Mouse (Mus musculus) thymus, adult 2 months (tissue): ENCODE data around the gene Dcaf12l2.

Experiments
- CTCF ChIP-seq: fragments of 200-500 bp; IDR thresholded peaks from 2 replicates; pipeline ENCODE4 v1.5.1; 2012; ENCODE audit warnings: mild to moderate bottlenecking, control low read depth, low read length, moderate library complexity, borderline replicate concordance; ENCODE audit not compliant: control insufficient read depth, poor library complexity, insufficient read depth; ENCODE audit errors: extremely low read depth
- POLR2A ChIP-seq: fragments of 200-500 bp; IDR thresholded peaks from 2 replicates; pipeline ENCODE4 v1.6.1; 2012; ENCODE audit warnings: mild to moderate bottlenecking, low read length, control low read depth, moderate library complexity; ENCODE audit not compliant: control insufficient read depth, poor library complexity, insufficient read depth; ENCODE audit errors: extremely low read depth

DNA sequence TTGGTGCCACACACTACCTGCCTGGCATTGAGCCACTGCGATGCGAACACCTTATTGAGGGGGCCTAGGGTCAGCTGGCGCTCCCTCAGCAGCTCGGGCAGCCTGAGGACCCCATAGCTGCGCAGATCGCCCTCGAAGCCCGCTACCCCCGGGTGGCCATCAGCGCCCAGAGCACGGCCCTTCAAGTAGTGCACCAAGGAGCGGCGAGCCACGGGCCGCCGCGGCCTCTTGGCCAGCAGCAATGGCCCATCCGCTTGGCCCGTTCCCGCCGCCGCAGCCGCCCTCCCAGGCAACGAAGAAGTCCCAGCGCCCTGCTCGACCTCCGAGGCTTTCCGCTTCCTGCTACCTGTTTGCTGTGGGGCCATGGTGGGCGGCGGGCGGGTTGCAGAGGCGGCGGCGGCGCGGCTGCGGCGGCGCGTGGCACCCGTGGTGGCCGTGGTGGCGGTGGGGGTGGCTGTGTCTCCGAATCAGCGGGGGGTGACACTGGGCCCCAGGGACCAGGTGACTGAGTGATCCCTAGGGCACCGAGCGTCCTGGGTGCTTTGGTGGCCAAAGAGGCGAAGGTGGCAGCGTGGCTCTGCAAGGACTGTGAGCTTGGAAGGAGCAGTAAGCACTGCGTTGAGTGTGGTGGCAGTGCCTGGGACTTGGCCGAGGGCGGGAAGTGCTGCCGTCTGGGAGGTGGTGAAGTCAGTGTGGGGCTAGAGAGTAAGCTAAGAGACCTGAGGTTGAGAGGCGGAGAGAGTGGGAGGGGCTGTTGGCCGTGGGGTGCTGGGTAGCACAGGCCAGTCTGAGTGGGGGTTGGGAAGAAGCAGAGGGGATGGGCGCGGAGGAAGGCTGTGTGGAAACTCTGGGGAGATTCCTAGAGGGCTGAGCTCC, at the start of gene Dcaf12l2:
- TF ChIP-seq CTCF = no peak
- TF ChIP-seq POLR2A = no peak
